Mouse (Mus musculus): Measurements from ENCODE around the gene Cib1. TPM values are rescaled to one million over a fixed set of nuclear protein-coding genes. Genes with fewer than 3 reads are reported as not detected.

Gene Cib1
- total RNA-seq, 1 experiment from 2014 or later, result 62.4 TPM

DNA sequence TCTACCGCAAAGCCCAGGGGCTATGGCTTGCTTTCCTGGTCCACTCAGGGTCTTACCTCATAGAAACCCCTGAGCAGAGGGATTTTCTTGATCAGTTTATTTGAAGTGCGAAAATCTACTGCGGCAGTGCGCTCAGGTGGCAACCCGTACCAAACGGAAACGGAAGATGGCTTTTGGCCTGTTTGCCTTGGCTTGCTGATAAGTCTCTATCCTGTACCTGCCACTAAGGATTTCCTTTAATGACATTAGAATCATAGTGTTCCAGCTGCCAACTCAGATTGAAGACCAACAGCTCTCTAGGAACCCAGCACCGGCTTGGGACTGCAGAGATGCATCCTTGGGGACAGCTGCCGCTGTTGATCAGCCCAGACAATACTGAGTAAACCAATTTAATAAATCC is 1.2 kb upstream of the Cib1 start:
- no peak for DNase-seq

DNA sequence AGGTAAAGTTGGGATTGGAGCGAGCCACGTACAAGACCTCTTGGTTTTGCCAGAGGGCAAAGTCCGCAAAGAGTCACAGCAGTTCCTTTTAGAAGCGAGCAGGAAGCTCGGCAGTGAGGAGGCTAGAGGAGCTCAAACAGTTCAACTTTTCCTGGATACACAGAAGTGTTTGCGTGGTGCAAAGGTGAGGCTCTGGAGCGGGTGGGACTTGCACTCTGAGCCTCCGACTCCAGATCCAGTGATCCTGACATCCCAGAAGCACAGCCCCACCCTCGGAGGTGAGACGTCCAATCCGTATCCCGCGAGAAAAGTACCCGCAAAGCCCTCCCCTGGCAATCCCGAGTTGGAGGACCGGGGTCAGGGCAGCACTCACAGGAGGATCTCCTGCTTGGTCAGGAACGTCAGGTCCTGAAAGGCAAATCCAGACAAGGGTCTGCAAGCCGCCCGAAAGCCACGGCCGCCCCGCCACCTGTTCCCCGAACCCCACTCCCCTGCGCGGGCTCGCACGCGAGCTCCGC is 583 bp downstream of the Cib1 start:
- no peak for DNase-seq

DNA sequence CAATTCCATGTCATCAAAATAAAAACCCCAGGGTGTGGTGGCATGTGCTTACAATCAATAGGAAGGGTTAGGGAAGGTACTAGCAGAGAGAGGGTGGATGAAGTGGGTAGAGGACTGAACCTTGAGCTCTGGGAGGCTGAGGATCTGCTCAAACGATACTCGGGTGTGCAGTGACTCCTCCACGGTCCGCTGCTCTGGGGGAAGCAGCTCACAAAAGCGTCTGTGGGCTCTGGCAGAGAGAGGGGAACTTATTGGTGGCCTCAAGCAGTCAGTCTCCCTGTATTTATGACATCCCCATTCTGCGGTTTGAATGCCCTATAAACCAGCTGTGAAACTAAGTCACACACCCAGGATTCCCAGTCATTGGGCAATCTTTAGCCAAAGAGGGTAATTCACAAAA is 2.4 kb downstream of the Cib1 start:
- no peak for DNase-seq

DNA sequence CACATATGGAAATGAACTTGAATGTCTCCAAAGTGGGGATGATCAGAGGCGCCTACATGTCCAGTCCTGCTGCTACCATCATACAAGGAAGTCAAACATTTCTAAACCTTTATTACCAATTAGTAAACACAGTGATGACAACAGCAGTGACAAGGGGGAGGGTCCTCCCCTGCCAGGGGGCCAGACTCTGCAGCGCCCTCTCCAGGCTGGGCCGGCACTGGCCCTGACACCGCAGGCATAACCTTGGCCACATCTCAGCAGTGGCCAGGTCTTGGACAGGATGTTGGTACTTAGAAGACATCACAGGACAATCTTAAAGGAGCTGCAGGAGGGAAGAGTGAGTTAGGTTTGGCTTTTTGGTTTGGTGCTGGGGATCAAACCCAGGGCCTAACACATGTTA is 5.5 kb downstream of the Cib1 start:
- no peak for DNase-seq

DNA sequence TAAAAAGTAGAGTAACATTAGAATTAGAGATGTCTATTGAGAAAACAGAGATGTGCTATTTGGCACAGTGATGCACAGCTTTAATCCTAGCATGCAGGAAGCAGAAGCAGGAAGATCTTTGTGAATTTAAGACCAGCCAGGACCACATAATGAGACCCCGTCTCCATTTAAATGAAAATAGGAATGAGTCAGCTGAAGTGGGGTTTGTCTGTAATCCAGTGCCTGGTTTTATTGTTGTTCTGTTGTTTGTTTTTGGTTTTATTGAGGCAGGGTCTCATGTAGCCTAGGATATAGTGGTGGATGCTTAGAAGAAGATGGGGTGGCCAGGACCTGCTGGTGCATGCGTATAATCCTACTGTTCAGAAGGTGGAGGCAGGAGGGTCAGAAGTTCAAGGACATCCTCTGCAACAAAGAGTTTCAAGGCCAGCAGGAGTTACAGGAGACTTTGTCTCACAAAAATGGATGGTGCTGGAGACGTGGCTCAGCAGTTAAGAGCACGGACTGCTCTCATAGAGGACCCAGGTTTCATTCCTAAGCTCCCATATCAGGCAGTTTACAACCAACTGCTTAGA is 11.3 kb downstream of the Cib1 start:
- no peak for DNase-seq

DNA sequence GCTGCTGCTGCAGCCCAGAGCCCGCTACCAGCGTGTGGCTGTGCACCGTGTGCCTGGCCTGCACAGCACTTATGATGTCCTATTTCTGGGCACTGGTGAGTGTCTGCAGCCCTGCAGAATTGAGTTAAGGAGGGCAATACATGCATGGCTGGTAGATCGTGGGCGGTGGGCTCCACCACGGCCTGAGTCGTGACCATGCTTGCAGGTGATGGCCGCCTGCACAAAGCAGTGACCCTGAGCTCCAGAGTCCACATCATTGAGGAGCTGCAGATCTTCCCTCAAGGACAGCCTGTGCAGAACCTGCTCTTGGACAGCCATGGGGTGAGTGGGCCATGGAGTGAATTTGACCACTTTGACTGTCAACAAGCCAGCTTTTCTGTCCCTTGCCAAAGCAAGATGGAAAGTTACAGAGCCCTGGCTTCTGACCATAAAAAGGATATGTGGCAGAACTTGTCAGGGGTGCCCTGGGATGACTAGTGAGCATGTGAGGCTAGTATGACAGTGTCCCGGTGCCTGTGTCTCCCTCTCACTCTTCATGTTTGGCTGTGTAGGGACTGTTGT is 12.3 kb downstream of the Cib1 start:
- no peak for DNase-seq

DNA sequence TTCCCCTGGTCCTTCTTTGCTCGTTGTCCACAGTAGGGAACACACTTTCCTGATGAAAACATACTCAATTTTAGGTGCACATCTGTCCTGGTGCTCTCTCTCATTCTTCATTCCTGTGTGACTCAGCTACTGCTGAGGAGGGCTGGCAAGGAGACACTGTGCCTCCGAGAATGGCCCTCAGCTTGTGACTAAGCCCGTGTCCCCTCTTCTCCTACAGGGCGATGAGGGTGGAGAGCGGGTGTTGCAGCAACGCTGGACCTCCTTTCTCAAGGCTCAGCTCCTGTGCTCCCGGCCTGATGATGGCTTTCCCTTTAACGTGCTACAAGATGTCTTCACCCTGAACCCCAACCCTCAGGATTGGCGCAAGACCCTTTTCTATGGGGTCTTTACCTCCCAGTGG is 13.9 kb downstream of the Cib1 start:
- no peak for DNase-seq

DNA sequence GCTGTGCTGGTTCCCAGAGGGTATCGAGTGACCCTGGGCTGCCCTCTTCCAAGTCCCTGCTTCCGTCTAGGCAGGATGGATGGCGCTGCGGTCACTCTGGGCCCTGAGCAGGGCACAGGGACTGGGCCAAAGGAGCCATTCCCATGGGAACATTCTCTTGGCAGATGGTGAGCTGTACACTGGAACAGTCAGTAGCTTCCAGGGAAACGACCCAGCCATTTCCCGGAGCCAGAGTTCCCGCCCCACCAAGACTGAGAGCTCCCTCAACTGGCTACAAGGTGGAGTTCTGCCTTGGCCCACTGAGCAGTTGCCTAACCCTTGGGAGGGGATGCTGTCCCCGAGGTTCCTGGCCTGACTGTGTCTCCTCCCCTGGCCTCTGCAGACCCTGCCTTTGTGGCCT is 16.0 kb downstream of the Cib1 start:
- no peak for DNase-seq

DNA sequence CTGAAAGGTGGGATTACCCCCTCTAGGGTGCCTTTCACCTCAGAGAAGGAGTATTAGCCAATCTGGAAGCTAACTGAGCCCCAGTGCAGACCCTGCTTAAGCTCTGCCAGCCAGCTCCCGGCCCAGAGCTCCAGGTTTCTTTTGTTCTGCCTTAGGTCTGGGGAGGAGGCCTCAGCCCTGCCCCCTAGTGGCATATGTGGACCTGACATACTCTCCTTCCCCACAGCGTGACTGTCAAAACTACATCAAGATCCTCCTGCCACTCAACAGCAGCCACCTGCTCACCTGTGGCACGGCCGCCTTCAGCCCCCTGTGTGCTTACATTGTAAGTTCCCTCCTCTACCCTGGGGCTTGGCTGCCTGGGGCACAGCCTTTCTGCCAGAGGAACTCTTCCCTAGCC is 17.2 kb downstream of the Cib1 start:
- peak; percentile 79 for DNase-seq

DNA sequence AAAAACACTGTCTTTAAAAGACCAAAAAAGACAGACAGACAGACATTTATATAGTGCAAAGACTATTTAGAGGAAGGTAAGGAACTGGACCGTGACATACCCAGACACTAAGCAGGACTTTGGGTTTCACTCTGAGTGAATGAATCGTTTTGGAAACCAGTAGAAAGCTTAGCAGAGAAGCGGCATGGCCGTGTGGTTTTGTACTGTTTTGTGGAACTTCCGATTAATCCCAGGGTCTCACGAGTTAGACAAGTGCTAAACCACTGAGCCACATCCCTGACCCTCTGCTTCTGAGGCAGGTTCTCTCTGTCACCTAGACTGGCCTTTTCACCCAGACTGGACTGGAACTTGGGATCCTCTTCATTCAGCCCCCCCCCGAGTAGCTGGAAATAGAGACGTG is 18.2 kb downstream of the Cib1 start:
- DNase-seq, result no peak

DNA sequence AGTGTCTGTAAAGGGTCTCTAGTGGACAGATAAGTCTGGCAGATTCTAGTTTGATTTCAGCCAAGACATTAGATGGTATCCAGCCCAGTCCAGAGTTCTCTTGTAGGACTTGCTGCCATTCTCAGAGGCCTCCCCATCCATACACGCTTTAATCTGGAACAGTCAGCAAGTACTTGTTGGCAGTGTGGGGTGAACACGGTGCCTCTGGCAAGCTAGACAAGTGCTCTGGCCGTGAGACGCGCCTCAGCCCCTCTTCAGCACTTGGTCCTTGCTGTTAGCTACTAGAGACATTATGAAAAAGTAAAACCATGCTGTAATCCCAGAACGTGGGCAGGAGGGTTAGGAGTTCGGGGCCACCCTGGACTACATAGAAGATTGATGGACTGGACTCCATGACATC is 19.0 kb downstream of the Cib1 start:
- DNase-seq, result no peak

DNA sequence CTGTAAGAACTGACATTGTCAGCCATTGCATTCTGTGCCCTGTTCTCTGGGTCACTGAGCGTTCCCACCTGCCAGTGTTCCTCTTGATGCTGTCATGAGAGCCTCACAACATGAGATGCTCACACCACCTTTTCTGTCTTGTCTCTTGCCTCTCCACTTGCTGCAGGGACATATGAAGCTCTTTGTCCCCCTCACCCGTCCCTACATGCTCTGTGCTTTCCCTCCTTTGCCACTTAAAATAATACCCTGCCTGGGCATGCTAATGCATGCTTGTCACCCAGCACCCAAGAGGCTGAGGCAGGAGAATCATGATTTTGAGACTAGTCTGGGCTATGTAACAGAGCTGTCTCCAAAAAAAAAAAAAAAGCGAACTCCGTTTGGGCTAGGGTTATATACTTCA is 21.6 kb downstream of the Cib1 start:
- no peak for DNase-seq

DNA sequence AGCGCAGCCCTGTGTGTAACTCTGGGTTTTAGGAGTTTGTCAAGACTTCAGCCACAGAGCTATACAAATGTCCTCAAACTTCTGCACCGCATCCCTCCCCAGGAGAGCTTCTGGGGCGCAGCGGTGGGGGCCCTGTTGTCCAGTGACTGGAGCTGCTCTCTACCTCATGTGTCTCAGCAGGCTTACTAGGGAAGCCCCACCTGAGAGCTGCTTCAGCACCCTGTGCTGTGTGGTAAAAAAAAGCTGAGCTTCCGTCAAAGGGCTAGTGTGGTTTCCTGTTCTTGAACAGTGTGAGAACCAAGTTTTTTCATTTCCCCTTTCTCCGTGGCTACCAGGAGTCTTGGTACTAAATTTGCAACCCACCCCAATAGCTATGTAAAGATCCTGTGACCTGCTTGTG is 22.9 kb downstream of the Cib1 start:
- DNase-seq, result no peak

DNA sequence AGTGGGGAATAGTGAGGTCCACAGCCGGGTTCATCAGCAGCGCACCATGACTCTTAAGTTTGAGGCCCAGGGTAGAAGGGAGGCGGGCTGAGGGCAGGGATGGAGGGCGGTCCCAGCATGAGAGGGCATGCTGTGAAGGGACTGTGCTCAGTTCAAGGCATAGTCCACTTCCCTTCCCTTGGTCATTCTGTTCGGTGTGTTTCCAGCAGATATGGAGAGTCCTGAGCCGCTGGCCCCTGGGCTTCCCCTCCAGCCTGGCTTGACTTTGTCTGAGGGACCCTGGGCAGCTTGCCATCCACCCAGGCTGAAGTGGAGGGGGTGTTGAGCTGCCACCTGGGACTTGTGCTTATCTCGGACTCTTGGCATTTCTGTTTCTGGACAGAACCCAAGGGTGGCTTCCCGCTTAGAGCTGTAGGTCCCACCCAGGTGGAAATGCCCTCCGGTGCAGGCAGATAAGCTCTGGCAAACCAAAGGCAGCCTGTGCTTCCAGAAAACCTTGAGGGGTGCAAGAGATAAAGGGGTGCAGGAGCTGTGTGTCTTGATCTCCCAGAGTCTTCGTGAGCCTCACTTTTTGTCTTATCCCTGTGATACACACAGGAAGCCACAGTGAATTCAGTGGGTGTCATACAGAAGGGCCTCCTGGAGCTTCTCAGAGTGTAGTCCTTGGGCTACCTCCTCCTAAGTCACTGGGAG is 23.7 kb downstream of the Cib1 start:
- peak; percentile 70 for DNase-seq

DNA sequence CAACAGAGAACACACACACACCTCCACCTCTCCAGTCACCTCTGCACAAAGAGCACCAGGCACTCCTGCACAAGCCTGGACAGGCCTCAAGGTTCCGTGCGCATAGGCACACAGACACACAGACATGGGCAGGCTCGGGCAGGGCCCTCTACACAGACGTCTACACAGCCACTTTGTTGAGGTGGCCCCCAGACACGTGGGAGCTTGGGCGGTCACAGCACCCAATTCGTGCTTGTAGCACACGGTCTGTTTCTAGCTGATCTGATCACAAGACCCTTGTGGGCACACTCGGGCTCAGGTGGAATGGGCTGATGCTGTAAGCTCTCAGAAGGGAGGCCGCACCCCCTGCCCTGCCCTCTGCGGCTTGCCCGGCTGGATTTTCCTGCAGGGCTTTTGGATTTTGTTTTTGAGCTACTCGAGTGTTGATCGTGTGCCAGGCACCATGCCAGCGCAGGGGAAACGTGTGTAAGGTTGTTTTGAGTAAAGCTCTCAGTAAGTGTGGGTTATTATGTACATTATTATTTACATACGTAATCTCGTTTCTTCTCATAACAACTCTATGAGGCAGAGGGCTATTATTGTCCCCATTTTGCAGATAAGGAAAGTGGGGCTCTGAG is 24.5 kb downstream of the Cib1 start:
- DNase-seq, result no peak

DNA sequence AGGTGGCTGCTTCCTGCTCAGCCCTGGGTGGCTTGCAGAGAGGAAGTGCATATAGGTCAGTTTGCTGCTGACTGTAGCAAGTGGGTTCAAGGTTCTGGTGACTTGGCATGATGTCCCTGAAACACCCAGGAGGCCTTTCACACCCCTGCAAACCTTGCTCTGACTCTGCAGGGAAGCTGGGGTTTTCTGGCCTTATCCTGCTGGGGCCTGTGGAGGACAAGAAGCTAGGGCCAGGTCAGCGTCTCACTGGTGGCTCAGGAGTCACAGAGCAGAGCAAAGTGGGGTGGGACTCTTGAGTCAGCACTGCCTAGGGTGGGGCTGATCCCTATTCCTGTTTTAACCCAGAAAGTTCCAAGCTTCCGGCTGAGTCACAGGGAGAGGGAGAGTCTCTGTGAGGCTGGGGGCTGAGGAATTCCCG is 25.3 kb downstream of the Cib1 start:
- DNase-seq, result no peak

DNA sequence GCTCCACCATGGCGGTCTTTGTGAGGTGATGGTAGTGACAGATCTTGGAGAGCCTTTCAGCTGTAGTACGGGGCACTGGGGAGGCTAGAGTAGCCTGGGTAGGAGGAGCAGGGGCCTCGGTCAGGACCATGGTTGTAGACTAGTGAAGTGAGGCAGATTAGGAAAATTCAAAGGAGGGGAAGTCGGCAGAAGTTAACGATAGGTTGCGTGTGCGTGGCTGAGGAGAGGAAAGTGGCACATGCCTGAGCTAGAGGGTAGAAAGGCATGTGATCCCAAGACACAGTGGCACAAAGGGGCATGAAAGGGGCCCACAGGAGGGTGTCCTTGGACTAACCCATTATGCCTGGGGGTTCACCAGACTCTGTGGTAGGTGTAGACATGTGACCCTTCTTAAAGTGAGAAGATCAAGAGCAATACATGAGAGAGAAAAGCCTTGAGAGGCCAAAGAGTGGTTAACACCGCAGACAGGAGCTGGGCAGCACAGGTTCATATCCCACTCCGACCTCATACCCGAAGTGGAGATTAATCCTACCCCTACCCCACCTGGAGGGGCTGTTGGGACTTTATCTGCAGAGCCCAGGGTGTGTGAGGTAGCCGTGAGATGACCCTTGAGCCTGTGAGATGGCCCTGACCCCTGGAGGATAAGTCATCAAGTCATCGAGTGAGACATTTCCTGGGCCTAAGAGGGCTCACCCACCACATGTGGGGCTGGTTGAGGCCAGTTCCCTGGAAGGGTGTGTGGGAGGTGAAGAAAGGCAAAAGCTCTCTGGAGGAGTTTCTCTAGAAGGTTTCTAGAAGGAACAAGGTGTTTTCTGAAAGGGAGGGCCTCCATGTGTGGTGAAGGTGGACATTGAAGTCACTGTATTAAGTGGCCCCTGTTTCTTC is 26.7 kb downstream of the Cib1 start:
- no peak for DNase-seq

DNA sequence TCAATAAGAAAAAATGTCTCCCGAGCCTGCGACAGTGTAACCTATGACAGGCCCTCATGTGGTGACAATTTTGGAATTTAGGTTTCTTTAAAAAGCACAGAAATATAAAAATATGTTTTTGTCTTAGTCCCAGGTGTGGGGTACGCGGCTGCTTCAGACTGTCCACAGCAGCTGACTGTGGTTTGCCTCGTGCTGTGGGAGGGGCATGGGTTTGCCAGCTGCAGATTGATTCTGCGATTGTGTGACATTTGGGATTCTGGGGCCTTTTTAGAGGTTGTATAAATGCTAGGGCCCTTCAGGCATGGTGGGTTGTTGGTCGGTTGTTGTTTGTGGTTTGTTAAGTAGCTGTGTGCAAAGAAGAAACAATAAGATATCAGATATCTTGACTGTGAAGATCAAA is 27.7 kb downstream of the Cib1 start:
- no peak for DNase-seq

DNA sequence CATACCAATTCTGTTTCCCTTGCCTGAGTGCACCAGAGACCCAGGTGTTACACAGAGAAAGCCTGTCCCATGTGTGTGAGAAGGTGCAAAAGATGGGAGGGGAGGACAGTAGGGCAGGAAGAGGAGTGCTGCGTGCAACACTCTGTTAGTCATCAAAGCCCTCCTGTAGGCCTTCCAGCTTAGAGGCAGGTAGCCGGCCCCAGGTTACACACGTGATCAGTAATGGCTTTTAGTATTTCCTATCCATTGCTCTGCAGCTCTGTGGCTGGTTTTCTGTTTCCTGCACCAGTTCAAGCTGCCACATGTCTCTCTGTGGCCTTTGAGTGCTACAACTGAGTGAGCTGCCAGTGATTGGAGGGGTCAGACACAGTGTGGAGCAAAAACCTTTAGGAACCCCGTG is 28.3 kb downstream of the Cib1 start:
- DNase-seq, result no peak

DNA sequence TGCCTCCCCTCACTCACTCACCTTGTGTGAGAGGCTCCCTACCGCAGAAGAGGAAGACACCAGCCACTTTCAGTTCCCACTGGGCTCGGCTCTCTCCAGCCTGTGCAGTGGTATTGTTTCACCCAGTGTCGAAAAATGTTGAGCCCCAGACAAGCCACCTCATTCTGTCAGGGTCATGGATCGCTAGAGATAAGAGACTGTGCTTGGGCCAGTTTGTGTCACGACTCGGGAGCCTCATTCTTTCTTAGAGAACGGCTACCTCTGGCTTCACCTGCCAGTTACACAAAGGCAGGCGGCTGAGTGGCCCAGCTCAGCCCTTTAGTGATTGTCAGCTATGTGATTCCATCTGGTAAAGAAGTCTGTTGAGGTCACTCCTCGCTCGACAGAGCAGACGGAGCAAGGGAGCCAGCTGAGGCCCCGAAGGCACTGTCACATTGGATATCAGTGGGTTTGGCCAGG is 28.9 kb downstream of the Cib1 start:
- no peak for DNase-seq

DNA sequence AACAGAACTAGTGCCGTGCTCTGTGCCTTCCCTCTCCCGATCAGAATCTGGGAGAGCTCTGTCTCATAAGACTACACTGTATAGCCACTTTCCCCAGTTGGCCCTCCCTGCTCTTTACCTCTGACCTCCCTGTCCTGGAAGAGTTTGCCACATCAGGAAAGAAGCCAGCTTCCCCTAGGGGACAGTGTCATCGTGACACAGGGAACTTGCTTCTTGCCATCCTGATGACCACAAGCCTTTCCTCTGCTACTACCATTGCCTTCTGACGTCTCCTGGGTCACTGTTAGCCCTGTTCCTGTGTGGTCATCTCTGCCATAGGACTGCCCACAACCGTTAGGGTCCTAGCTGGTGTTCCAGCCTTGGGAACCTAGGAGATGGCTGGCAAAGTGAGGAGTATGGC is 29.7 kb downstream of the Cib1 start:
- DNase-seq, result no peak

DNA sequence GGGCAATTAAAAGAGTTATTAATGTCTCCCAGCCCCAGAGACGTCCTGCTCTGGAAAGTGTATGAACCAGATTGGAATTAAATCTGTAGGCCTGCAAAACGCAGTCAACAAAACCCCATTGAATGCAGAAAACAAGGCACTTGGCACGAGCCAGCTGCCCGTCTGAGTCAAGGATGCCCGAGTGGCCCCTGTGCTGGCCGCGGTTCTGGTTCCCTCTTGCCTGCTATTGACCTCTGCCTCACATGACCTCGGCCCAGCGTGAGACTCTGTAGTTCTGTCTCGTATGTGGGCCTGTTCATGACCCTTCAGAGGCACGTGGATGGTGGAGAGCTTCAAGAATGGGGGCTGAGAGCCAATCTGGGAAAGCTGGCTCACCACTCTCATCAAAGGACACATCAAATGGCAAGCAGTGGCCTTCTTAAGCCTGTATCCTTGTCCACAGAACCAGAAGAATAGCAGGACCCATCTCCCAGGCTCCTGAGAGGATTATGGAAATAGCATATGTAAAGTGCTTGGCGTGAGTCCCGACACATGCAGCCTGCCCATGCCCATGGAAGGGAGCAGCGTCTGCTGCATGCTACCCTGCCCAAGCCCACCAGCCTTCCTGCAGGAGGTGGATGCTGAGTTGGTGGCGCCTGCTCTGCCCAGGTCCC is 30.6 kb downstream of the Cib1 start:
- no peak for DNase-seq

All from adrenal gland, postnatal 25 days (tissue).